Mouse (Mus musculus) small intestine, adult 2 months (tissue): ENCODE data around the gene Csf1.

ENCODE experiments used
- CTCF ChIP-seq: fragments of 200-500 bp; IDR thresholded peaks from 2 replicates; pipeline ENCODE4 v1.5.1; 2012; ENCODE audit warnings: low read depth, mild to moderate bottlenecking, control low read depth, inconsistent platforms, low read length, moderate library complexity, mixed read lengths; ENCODE audit not compliant: insufficient replicate concordance, insufficient read length; ENCODE audit errors: extremely low read depth
- POLR2A ChIP-seq: fragments of 200-500 bp; IDR thresholded peaks from 2 replicates; pipeline ENCODE4 v1.6.1; 2012; ENCODE audit warnings: low read depth, mild to moderate bottlenecking, control low read depth, inconsistent platforms, low read length, moderate library complexity

DNA sequence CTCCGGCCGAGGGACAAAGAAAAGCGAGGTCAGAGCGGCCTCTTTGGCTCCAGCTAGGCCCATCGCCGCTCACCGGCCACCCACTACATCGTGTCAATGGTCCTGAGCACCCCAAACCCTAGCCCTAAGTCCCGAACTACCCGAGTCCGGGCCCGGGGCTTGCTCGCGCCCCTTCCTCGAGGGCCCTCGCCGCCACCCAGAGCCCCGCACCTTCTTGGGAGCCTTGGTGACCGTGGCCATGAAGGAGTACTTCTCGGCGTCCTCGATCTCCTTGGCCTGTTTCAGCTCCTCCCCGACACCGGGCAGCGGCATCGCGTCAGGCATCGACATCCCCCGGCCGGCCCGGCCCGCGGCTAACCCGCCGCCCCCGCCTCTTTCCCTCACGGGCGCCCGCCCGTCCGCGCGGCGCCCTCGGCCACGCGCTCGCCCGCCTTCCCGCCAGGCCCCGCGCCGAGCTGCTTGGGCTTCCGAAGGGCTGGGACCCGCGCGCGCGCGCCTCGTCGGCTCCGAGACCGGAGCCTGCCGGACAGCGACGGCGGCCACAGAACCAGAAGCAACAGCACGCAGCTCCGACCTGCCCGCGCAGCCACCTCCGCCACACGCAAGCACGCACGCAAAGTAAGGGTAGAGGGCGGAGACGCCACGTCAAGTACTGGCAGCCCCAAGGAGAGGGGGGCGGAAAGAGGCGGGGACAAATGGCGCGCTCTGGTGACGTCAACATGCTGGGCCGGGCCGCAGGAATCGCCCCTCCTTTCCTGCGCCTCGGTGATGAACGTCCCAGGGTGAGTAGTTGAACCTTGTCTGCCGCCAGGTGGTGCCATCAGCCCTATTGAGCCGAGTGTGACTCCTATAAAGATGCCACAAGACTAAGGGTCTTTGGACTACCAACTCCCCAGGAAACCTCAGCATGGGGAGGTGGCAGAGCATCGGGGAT is 64.1 kb downstream of the Csf1 start, which contains the start of gene Ahcyl1:
- TF ChIP-seq CTCF (peak; percentile 86; the same call in 1 of the 2 replicates), POLR2A (peak; percentile 92)
